In the genomic region with DNA sequence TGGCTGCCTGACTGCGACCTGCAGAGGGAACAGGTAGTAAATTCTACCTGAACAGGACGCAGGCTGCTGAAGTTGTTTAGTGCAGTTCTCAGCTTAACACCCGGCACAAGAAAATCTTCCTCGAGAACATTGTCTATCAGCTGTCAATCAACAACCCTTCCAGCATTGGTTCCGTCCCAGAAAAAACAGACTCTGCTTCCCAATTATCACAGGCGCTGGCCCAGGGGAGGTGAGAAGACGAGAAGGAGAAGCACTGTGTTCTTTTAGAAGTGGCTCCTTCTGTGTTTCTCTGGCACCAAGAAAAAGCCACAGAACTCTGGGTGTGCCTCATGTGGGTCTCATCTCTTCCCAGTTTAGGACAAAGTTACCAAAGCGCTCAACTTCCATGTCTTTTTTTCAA, we compare ENCODE assay signal across 19 mouse cellular contexts. TPM values are rescaled to one million over a fixed set of nuclear protein-coding genes. Genes with fewer than 3 reads are reported as not detected.
A peak's percentile ranks its signal among the peaks of the same experiment; 100 is the strongest.
DNase-seq lines count a peak whose midpoint lies in the region; ATAC-seq and TF ChIP-seq lines count a peak whose summit lies in the region.
"Had no signal": no experiment of that assay in that cellular context is flagged by ENCODE, and none has a peak within 500 bp of the region (broad histone marks: within the 10 kb centered on the region; RNA-seq: fewer than 3 reads in every experiment).

No protein-coding gene starts in this region.

- peak overlapping the region; percentile 56 for H3K27ac ChIP-seq in forebrain, embryonic 15.5 days (replicated peaks)
- no peak overlapping the region for H3K27ac ChIP-seq in forebrain, embryonic 10.5 days
- no peak overlapping the region for H3K27ac ChIP-seq in forebrain, postnatal 0 days (ENCODE audit: low read depth, low read length)
- H3K27ac ChIP-seq: embryonic facial prominence, embryonic 10.5 days; gastrocnemius, adult 2 months; hindbrain, embryonic 12.5 days had no signal

- no peak for ATAC-seq in forebrain, embryonic 15.5 days (replicated peaks)
- ATAC-seq in forebrain, postnatal 0 days: no peak
- ATAC-seq: hindbrain, embryonic 16.5 days; inflammation-experienced regulatory T-cells, adult 6 months; intestine, postnatal 0 days had no signal

- H3K27me3 ChIP-seq in forebrain, embryonic 15.5 days: no peaks in the 10 kb centered on the region
- H3K27me3 ChIP-seq in forebrain, embryonic 10.5 days (ENCODE audit: poor library complexity, severe bottlenecking): peaks cover 5% of the 10 kb centered on the region; the same call in 1 of the 2 replicates
- no peaks in the 10 kb centered on the region for H3K27me3 ChIP-seq in forebrain, postnatal 0 days (ENCODE audit: insufficient read depth, low read length)
- H3K27me3 ChIP-seq: hindbrain, embryonic 12.5 days had no signal

- H3K4me3 ChIP-seq in forebrain, embryonic 15.5 days: no peak overlapping the region
- H3K4me3 ChIP-seq in forebrain, embryonic 10.5 days: no peak overlapping the region
- H3K4me3 ChIP-seq in forebrain, postnatal 0 days (ENCODE audit: low read depth, low read length): no peak overlapping the region
- H3K4me3 ChIP-seq: embryonic facial prominence, embryonic 10.5 days; gastrocnemius, adult 2 months; hindbrain, embryonic 12.5 days had no signal

- no peaks in the 10 kb centered on the region for H3K36me3 ChIP-seq in forebrain, embryonic 15.5 days
- peaks cover 11% of the 10 kb centered on the region; the same call in 1 of the 2 replicates for H3K36me3 ChIP-seq in forebrain, embryonic 10.5 days (replicated peaks)
- H3K36me3 ChIP-seq in forebrain, postnatal 0 days (ENCODE audit: insufficient read depth): no peaks in the 10 kb centered on the region
- H3K36me3 ChIP-seq: hindbrain, embryonic 12.5 days had no signal

- no peak overlapping the region for H3K4me2 ChIP-seq in forebrain, embryonic 15.5 days (replicated peaks)
- no peak overlapping the region for H3K4me2 ChIP-seq in forebrain, postnatal 0 days (ENCODE audit: low read depth)
- H3K4me2 ChIP-seq: hindbrain, embryonic 12.5 days had no signal

- peaks cover 34% of the 10 kb centered on the region for H3K4me1 ChIP-seq in forebrain, embryonic 15.5 days
- H3K4me1 ChIP-seq in forebrain, embryonic 10.5 days: peaks cover 16% of the 10 kb centered on the region
- H3K4me1 ChIP-seq in forebrain, postnatal 0 days (ENCODE audit: insufficient read depth): peaks cover 19% of the 10 kb centered on the region

- 69% methylated on average over 8 of the region's 8 CpGs for WGBS in forebrain, embryonic 15.5 days
- 93% methylated on average over 8 of the region's 8 CpGs for WGBS in forebrain, embryonic 10.5 days
- 54% methylated on average over 8 of the region's 8 CpGs for WGBS in forebrain, postnatal 0 days

- TF ChIP-seq CTCF in forebrain, postnatal 0 days (IDR thresholded peaks at IDR 0.05; ENCODE audit: low read depth): no peak

- DNase-seq in forebrain, embryonic 10.5 days (ENCODE audit: extremely low spot score, low spot score): no peak
- DNase-seq in A20 (ENCODE audit: low read depth, low spot score): peak; percentile 51
- peak; percentile 49 for DNase-seq in brain, adult 2 months (ENCODE audit: low read depth, low spot score)
- peak; percentile 61 for DNase-seq in forebrain, postnatal 0 days
- no peak for DNase-seq in testis, postnatal 10 days (ENCODE audit: low spot score)
- DNase-seq: adrenal gland, postnatal 10 days; cerebellum, adult 2 months; cerebellum, postnatal 10 days; gastrocnemius, adult 2 months; gastrocnemius, postnatal 25 days; heart, adult 11 months; heart, postnatal 10 days; heart, postnatal 4 days had no signal

- H3K9ac ChIP-seq in forebrain, embryonic 15.5 days (replicated peaks): no peak overlapping the region
- H3K9ac ChIP-seq in forebrain, postnatal 0 days: no peak overlapping the region
- H3K9ac ChIP-seq: hindbrain, embryonic 12.5 days had no signal

- H3K9me3 ChIP-seq in forebrain, embryonic 15.5 days: no peaks in the 10 kb centered on the region
- H3K9me3 ChIP-seq in forebrain, embryonic 10.5 days: no peaks in the 10 kb centered on the region
- no peaks in the 10 kb centered on the region for H3K9me3 ChIP-seq in forebrain, postnatal 0 days (ENCODE audit: low read length)
- H3K9me3 ChIP-seq: hindbrain, embryonic 12.5 days had no signal

RNA-seq across cellular contexts. Expression of a gene that starts 1.8 kb away (rescaled TPM):
- 12.4 and 12.9 TPM in 2 replicates for polyA plus RNA-seq in forebrain, embryonic 15.5 days (2015; fragmentation: Nextera tagmentation; extraction: Ambion mirVana)
- 16.0 and 17.9 TPM in 2 replicates for polyA plus RNA-seq in forebrain, embryonic 10.5 days (2016; fragmentation: Nextera tagmentation; extraction: Ambion mirVana)
- total RNA-seq in forebrain, postnatal 0 days (2014; rRNA removed): 7.7 and 8.8 TPM in 2 replicates
- polyA plus RNA-seq in forebrain, postnatal 0 days (2015; fragmentation: Nextera tagmentation; extraction: Ambion mirVana): 7.4 and 7.7 TPM in 2 replicates

RNA-seq across cellular contexts. Expression of a gene that starts 58.3 kb away (rescaled TPM):
- polyA plus RNA-seq in forebrain, embryonic 15.5 days (2015; fragmentation: Nextera tagmentation; extraction: Ambion mirVana): 144 and 155 TPM in 2 replicates
- 139 and 156 TPM in 2 replicates for polyA plus RNA-seq in forebrain, embryonic 10.5 days (2016; fragmentation: Nextera tagmentation; extraction: Ambion mirVana)
- 59.9 and 81.9 TPM in 2 replicates for total RNA-seq in forebrain, postnatal 0 days (2014; rRNA removed)
- 76.9 and 92.3 TPM in 2 replicates for polyA plus RNA-seq in forebrain, postnatal 0 days (2015; fragmentation: Nextera tagmentation; extraction: Ambion mirVana)

Comparison
In these comparisons a context has a peak if more than half of its experiments do, and no peak if none do; other contexts are left out.
1. DNase-seq: peak in A20 (single experiment), brain, adult 2 months (single experiment) and forebrain, postnatal 0 days (single experiment); none in forebrain, embryonic 10.5 days (single experiment) and testis, postnatal 10 days (single experiment).